Mouse (Mus musculus) small intestine, adult 10 weeks (tissue): Measurements from ENCODE around the gene Nol12. TPM values are rescaled to one million over a fixed set of nuclear protein-coding genes. Genes with fewer than 3 reads are reported as not detected.

ENCODE experiments used
- polyA plus RNA-seq: library from polyadenylated mRNA; stranded (reverse); fragments of 350-450 nt; fragmentation: Illumina TruSeq; extraction: RNeasy Lipid Tissue Mini Kit (QIAGEN cat#74804); gene quantifications from one replicate; pipeline ENCODE4 v1.2.3, GENCODE M21; 2014; ENCODE audit warnings: low replicate concordance

Gene Nol12
- polyA plus RNA-seq, result 1.3 TPM

GRCm38 (mm10) chr15:78934784-78935320, at the start of gene Nol12:
Gene Nol12 (plus strand): TSS chr15:78934933.

GRCm38 (mm10) chr15:78899409-78899739, 35.4 kb upstream of the Nol12 start, which contains the start of gene Gm49510:
Gene Gm49510 (plus strand): TSS chr15:78899667.

GRCm38 (mm10) chr15:78899740-78900584, 34.8 kb upstream of the Nol12 start, which contains the start of gene Sh3bp1:
Gene Sh3bp1 (plus strand): TSS chr15:78899768.

DNA sequence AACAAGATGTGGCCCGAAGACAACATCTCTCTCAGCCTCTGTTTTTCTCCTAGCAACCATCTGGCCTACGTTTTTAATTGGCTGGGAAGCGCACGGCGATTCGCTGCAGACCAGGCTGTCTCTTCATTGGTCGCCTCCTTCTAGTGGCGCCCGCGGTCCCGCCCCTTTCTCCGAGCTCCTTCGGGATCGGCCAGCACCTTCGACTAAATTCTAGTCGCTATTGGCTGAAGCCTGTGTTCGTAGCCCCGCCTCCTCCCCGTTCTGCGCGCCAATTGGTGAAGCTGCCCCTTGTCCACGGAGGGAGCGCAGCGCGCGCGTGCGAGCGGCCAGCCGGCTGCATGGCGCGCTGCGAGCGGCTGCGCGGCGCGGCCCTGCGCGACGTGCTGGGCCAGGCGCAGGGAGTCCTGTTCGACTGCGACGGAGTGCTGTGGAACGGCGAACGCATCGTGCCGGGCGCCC, 21.1 kb upstream of the Nol12 start, which contains the start of gene Pdxp:
Gene Pdxp (plus strand): TSS at position 288 of the 459 bp plus-strand sequence.

GRCm38 (mm10) chr15:78926021-78926919, 8.5 kb upstream of the Nol12 start, which contains the start of gene Lgals1:
Gene Lgals1 (plus strand): TSS chr15:78926725.

GRCm38 (mm10) chr15:78947657-78948056, 12.9 kb downstream of the Nol12 start, which contains the start of gene Triobp:
Gene Triobp (plus strand): TSS chr15:78947724.

Other genes starting within 250 kb of the Nol12 start
- not detected for gene Elfn2, start 216.2 kb upstream of the Nol12 start, polyA plus RNA-seq
- gene Mfng, start 161.5 kb upstream of the Nol12 start, polyA plus RNA-seq, result 0.63 TPM
- 0.37 TPM for gene Card10, start 131.9 kb upstream of the Nol12 start, polyA plus RNA-seq
- gene Cdc42ep1, start 92.3 kb upstream of the Nol12 start, polyA plus RNA-seq, result not detected
- 283 TPM for gene Lgals2, start 79.4 kb upstream of the Nol12 start, polyA plus RNA-seq
- not detected for gene Gga1, start 57.7 kb upstream of the Nol12 start, polyA plus RNA-seq
- not detected for gene Gm49510, start 35.3 kb upstream of the Nol12 start, polyA plus RNA-seq
- 1.9 TPM for gene Sh3bp1, start 35.2 kb upstream of the Nol12 start, polyA plus RNA-seq
- 0.22 TPM for gene Pdxp, start 21.0 kb upstream of the Nol12 start, polyA plus RNA-seq
- gene Lgals1, start 8.2 kb upstream of the Nol12 start, polyA plus RNA-seq, result not detected
- gene Triobp, start 12.8 kb downstream of the Nol12 start, polyA plus RNA-seq, result 1.0 TPM
- gene H1f0, start 93.5 kb downstream of the Nol12 start, polyA plus RNA-seq, result 171 TPM
- not detected for gene Galr3, start 107.0 kb downstream of the Nol12 start, polyA plus RNA-seq
- 1.9 TPM for gene Ankrd54, start 128.0 kb downstream of the Nol12 start, polyA plus RNA-seq
- gene Eif3l, start 140.2 kb downstream of the Nol12 start, polyA plus RNA-seq, result 47.0 TPM
- 7.6 TPM for gene Micall1, start 174.0 kb downstream of the Nol12 start, polyA plus RNA-seq
- not detected for gene Polr2f, start 206.1 kb downstream of the Nol12 start, polyA plus RNA-seq
- not detected for gene 1700088E04Rik, start 206.3 kb downstream of the Nol12 start, polyA plus RNA-seq
- gene Sox10, start 230.3 kb downstream of the Nol12 start, polyA plus RNA-seq, result not detected